Mouse (Mus musculus) kidney, adult 11 months (tissue): ENCODE results near the gene Tespa1.
"Not testable (repeated sequence)": the region's sequence is repeated elsewhere in the genome, so short reads cannot be mapped to it uniquely, and the experiment has no call there.

Experiments
- DNase-seq: peaks from one replicate; pipeline ENCODE4 v3.0.0; 2022

Gene Tespa1

DNA sequence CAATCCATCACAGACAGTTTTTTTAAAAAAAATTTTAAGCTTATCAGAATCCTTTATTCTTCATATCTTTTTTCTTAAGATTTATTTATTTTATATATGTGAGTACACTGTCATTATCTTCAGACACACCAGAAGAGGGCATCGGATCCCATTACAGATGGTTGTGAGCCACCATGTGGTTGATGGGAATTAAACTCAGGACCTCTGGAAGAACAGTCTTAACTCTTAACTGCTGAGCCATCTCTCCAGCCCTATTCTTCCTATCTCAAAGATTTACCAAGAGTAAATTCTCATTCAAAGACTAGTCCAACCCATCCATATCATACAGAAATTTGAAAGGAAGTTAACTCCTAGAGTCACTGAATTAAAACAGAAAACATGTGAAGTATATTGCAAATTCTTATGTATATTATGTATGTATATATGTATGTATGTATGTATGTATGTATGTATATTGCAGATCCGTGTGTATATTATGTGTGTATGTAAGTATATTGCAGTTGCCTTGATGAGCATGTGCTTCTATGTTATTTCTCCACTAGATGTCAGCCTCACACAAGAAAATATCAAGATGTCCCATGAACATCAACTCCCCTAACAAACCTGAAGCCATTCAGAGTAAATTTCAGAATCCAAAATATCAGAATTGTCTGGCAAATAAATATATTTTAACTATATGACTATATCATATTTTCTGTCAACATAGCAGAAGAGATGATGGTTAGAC is 40.9 kb downstream of the Tespa1 start:
- no peak for DNase-seq

- DNase-seq = no peak
Measured at GRCm38 (mm10) chr10:130364766-130365165, 42.1 kb downstream of the Tespa1 start.

- DNase-seq = no peak
Measured at GRCm38 (mm10) chr10:130368384-130368783, 45.7 kb downstream of the Tespa1 start.

- no peak for DNase-seq
Measured at GRCm38 (mm10) chr10:130370005-130370682, 47.5 kb downstream of the Tespa1 start.

- no peak for DNase-seq
Measured at GRCm38 (mm10) chr10:130371644-130372043, 49.0 kb downstream of the Tespa1 start.

DNA sequence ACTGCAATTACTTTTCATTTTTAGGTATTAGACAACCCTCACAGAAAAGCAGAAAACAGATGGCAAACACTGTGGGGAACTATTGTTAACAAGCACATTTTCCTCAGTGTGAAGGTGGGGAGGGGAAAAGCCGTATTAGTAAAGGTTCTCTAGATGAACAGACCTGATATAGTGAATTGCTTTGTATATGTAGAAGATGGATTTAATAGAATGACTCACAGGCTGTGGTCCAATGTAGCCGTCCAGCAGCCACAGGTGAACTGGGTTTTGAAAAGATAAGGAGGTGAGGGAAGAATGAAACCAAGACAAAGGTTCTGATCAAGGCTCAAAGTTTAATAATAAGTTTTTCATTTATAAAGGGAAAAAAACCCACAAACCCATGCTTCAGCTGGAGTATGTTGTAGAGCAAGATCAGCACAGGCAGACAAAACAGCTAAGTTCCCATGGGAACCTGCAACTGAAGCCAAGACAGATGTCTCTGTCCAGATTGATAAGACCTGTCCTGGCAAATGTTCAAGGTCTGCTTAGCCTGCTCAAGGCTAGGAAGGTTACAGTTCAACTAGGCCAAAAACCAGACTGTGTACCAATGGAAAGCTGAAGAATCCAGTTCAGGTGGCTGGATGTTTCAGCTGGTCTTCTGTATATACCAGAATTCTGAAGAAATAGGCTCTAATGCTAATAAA is 50.0 kb downstream of the Tespa1 start:
- DNase-seq = no peak

- no peak for DNase-seq
Measured at GRCm38 (mm10) chr10:130375145-130375544, 52.5 kb downstream of the Tespa1 start.

- no peak for DNase-seq
Measured at GRCm38 (mm10) chr10:130394232-130394631, 71.6 kb downstream of the Tespa1 start, which contains the start of gene Vmn2r84. TSS of gene Vmn2r84 (minus strand) at chr10:130394332.

GRCm38 (mm10) chr10:130412167-130412698 is 89.6 kb downstream of the Tespa1 start:
- DNase-seq = not testable (repeated sequence)
